Mouse (Mus musculus): ENCODE results near the gene Atp6v1g3. TPM values are rescaled to one million over a fixed set of nuclear protein-coding genes. Genes with fewer than 3 reads are reported as not detected.

Gene Atp6v1g3
- polyA plus RNA-seq, 1 experiment from 2014 or later, result not detected

DNA sequence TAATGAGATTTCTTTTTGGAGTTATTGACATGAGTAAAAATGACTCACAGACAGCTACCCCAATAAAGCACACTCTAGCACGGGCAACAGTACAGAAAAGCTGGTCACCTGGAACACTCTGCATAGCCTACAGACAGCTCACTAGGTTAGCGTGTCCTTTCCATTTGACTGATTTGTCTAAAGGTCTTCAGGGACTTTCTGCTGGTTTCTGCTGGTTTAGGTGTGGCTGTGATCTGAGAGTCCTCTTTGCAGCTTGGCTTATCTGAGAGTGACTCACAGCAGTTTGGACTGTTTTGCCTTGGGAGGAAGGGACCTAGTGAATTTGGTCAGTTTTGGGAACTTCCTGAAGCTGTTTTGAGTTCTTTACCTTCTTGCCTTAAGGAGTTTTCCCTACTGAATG lies 24.8 kb upstream of the Atp6v1g3 start:
- H3K4me1 ChIP-seq (ENCODE audit: control insufficient read depth, insufficient read depth, low read length), result 0 out of 2 replicates have a peak, but pooled peaks cover 3% of the 10 kb centered on the region
- H3K27me3 ChIP-seq (ENCODE audit: control insufficient read depth, insufficient read depth, low read length), result no peaks in the 10 kb centered on the region
- H3K36me3 ChIP-seq (ENCODE audit: control insufficient read depth, insufficient read depth, low read length), result no peaks in the 10 kb centered on the region
- no peak for ATAC-seq (ENCODE audit: insufficient read depth, low FRiP score)
- WGBS, result 90% methylated on average over 2 of the region's 2 CpGs
- no peak overlapping the region for H3K4me3 ChIP-seq (replicated peaks; ENCODE audit: low read length)
- H3K27ac ChIP-seq (ENCODE audit: low read length), result no peak overlapping the region
- H3K4me2 ChIP-seq (ENCODE audit: low read depth, low read length), result no peak overlapping the region
- no peaks in the 10 kb centered on the region for H3K9me3 ChIP-seq (replicated peaks; ENCODE audit: control insufficient read depth, low read length)
- H3K9ac ChIP-seq (ENCODE audit: low read length), result no peak overlapping the region

GRCm38 (mm10) chr1:138250951-138251350 lies 22.6 kb upstream of the Atp6v1g3 start:
- Histone ChIP-seq H3K27ac (ENCODE audit: low read length) (no peak overlapping the region), H3K9me3 (replicated peaks; ENCODE audit: control insufficient read depth, low read length) (no peaks in the 10 kb centered on the region), H3K9ac (ENCODE audit: low read length) (no peak overlapping the region), H3K36me3 (ENCODE audit: control insufficient read depth, insufficient read depth, low read length) (no peaks in the 10 kb centered on the region), H3K4me3 (replicated peaks; ENCODE audit: low read length) (no peak overlapping the region), H3K4me2 (ENCODE audit: low read depth, low read length) (no peak overlapping the region), H3K4me1 (ENCODE audit: control insufficient read depth, insufficient read depth, low read length) (no peaks in the 10 kb centered on the region), H3K27me3 (ENCODE audit: control insufficient read depth, insufficient read depth, low read length) (no peaks in the 10 kb centered on the region)
- no peak for ATAC-seq (ENCODE audit: insufficient read depth, low FRiP score)
- 59% methylated on average over 2 of the region's 2 CpGs for WGBS

DNA sequence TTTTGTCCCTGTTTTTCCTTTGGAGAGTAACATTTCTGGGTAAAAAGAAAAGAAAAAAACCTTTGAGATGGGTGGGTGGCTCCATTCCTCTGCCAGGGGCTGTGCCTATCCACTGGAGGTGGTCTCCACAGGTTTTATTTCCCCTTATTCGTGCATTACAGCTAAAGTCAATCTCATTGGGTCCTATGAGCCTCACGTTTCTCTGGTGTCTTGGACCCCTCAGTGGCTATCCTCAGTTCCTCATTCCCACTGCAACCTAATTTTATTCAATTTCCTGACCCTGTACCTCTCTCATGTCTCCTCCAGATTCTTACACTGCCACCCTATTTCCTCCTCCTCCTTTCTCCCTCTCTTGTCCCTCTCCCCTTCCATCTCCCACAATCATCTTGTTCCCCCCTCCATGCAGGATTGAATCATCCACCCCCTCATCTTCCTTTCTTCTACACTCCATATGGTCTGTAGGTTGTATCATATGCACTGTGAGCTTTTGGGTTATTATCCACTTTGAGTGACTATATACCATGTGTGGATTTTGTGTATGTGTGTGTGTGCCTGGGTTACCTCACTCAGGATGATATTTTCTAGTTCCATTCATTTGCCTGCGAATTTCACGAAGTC lies 17.3 kb upstream of the Atp6v1g3 start:
- Histone ChIP-seq H3K27ac (ENCODE audit: low read length) (no peak overlapping the region), H3K9ac (ENCODE audit: low read length) (no peak overlapping the region), H3K4me3 (replicated peaks; ENCODE audit: low read length) (no peak overlapping the region), H3K4me2 (ENCODE audit: low read depth, low read length) (no peak overlapping the region), H3K4me1 (ENCODE audit: control insufficient read depth, insufficient read depth, low read length) (no peaks in the 10 kb centered on the region), H3K27me3 (ENCODE audit: control insufficient read depth, insufficient read depth, low read length) (no peaks in the 10 kb centered on the region), H3K9me3 (replicated peaks; ENCODE audit: control insufficient read depth, low read length) (no peaks in the 10 kb centered on the region), H3K36me3 (ENCODE audit: control insufficient read depth, insufficient read depth, low read length) (no peaks in the 10 kb centered on the region)
- WGBS, result 80% methylated on average over 4 of the region's 4 CpGs
- ATAC-seq (ENCODE audit: insufficient read depth, low FRiP score), result no peak

DNA sequence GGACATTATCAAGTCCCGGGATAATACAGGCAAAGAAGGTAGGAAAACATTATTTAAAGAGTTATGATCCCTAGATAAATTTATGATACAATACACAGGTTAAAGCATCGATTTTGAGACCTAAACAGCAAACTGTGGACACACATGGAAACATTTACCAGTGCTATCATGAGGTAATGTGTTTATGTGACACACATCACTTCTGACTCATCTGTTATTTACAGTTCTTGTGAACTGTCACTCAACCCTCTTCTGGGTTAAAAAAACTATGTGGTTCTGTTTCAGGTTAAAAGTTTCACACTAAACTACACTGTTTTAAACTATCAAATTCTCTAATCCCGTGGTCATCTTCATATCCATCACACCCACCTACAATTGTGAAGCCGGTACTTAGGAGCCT lies 14.8 kb upstream of the Atp6v1g3 start:
- H3K9me3 ChIP-seq (replicated peaks; ENCODE audit: control insufficient read depth, low read length), result no peaks in the 10 kb centered on the region
- WGBS, result 63% methylated on average over 4 of the region's 4 CpGs
- no peak for ATAC-seq (ENCODE audit: insufficient read depth, low FRiP score)

DNA sequence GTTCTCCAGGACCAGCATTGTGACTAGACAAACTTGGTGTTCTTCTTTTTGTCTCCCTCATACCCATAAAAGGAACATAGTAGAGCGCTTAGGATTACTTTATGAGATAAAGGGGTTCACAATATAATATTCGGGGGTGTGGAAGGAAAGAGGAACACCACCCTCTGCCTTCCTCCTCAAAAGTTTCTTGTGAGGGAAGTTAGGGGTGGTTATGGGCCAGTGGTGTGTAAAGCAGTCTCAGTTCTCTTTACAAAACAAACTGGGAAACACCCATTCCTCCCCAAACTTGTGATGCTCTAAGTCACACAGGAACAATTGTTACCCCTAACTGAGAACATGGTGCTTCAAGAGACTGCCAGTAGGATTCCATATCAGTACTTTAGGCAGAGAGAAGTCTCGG lies 12.0 kb upstream of the Atp6v1g3 start:
- no peak overlapping the region for H3K27ac ChIP-seq (ENCODE audit: low read length)
- no peaks in the 10 kb centered on the region for H3K27me3 ChIP-seq (ENCODE audit: control insufficient read depth, insufficient read depth, low read length)
- H3K9ac ChIP-seq (ENCODE audit: low read length), result no peak overlapping the region
- 88% methylated on average over 3 of the region's 3 CpGs for WGBS
- H3K9me3 ChIP-seq (replicated peaks; ENCODE audit: control insufficient read depth, low read length), result no peaks in the 10 kb centered on the region
- no peak for ATAC-seq (ENCODE audit: insufficient read depth, low FRiP score)
- H3K4me1 ChIP-seq (ENCODE audit: control insufficient read depth, insufficient read depth, low read length), result no peaks in the 10 kb centered on the region
- no peak overlapping the region for H3K4me2 ChIP-seq (ENCODE audit: low read depth, low read length)
- H3K36me3 ChIP-seq (ENCODE audit: control insufficient read depth, insufficient read depth, low read length), result no peaks in the 10 kb centered on the region
- H3K4me3 ChIP-seq (replicated peaks; ENCODE audit: low read length), result no peak overlapping the region

More for the DNA sequence above, 14.8 kb upstream of the Atp6v1g3 start:
- Histone ChIP-seq H3K4me3 (replicated peaks; ENCODE audit: low read length) (no peak overlapping the region), H3K9ac (ENCODE audit: low read length) (no peak overlapping the region), H3K4me2 (ENCODE audit: low read depth, low read length) (no peak overlapping the region), H3K27ac (ENCODE audit: low read length) (no peak overlapping the region), H3K36me3 (ENCODE audit: control insufficient read depth, insufficient read depth, low read length) (no peaks in the 10 kb centered on the region), H3K4me1 (ENCODE audit: control insufficient read depth, insufficient read depth, low read length) (no peaks in the 10 kb centered on the region), H3K27me3 (ENCODE audit: control insufficient read depth, insufficient read depth, low read length) (no peaks in the 10 kb centered on the region)

GRCm38 (mm10) chr1:138262408-138262807 lies 11.1 kb upstream of the Atp6v1g3 start:
- no peak for ATAC-seq (ENCODE audit: insufficient read depth, low FRiP score)
- Histone ChIP-seq H3K27me3 (ENCODE audit: control insufficient read depth, insufficient read depth, low read length) (no peaks in the 10 kb centered on the region), H3K9me3 (replicated peaks; ENCODE audit: control insufficient read depth, low read length) (no peaks in the 10 kb centered on the region), H3K4me2 (ENCODE audit: low read depth, low read length) (no peak overlapping the region), H3K27ac (ENCODE audit: low read length) (no peak overlapping the region), H3K9ac (ENCODE audit: low read length) (no peak overlapping the region), H3K4me1 (ENCODE audit: control insufficient read depth, insufficient read depth, low read length) (no peaks in the 10 kb centered on the region), H3K4me3 (replicated peaks; ENCODE audit: low read length) (no peak overlapping the region), H3K36me3 (ENCODE audit: control insufficient read depth, insufficient read depth, low read length) (no peaks in the 10 kb centered on the region)

GRCm38 (mm10) chr1:138267465-138268055 lies 6.0 kb upstream of the Atp6v1g3 start:
- H3K9me3 ChIP-seq (replicated peaks; ENCODE audit: control insufficient read depth, low read length), result no peaks in the 10 kb centered on the region
- H3K4me2 ChIP-seq (ENCODE audit: low read depth, low read length), result no peak overlapping the region
- H3K27ac ChIP-seq (ENCODE audit: low read length), result no peak overlapping the region
- H3K36me3 ChIP-seq (ENCODE audit: control insufficient read depth, insufficient read depth, low read length), result no peaks in the 10 kb centered on the region
- no peak overlapping the region for H3K9ac ChIP-seq (ENCODE audit: low read length)
- no peak for ATAC-seq (ENCODE audit: insufficient read depth, low FRiP score)
- WGBS, result 85% methylated on average over 5 of the region's 5 CpGs
- H3K27me3 ChIP-seq (ENCODE audit: control insufficient read depth, insufficient read depth, low read length), result no peaks in the 10 kb centered on the region
- no peak overlapping the region for H3K4me3 ChIP-seq (replicated peaks; ENCODE audit: low read length)
- no peaks in the 10 kb centered on the region for H3K4me1 ChIP-seq (ENCODE audit: control insufficient read depth, insufficient read depth, low read length)

GRCm38 (mm10) chr1:138274930-138275329 lies 1.4 kb downstream of the Atp6v1g3 start:
- no peak overlapping the region for H3K27ac ChIP-seq (ENCODE audit: low read length)
- H3K36me3 ChIP-seq (ENCODE audit: control insufficient read depth, insufficient read depth, low read length), result no peaks in the 10 kb centered on the region
- no peak for ATAC-seq (ENCODE audit: insufficient read depth, low FRiP score)
- H3K4me3 ChIP-seq (replicated peaks; ENCODE audit: low read length), result no peak overlapping the region
- H3K9me3 ChIP-seq (replicated peaks; ENCODE audit: control insufficient read depth, low read length), result no peaks in the 10 kb centered on the region
- H3K4me1 ChIP-seq (ENCODE audit: control insufficient read depth, insufficient read depth, low read length), result no peaks in the 10 kb centered on the region
- no peak overlapping the region for H3K9ac ChIP-seq (ENCODE audit: low read length)
- 64% methylated on average over 3 of the region's 3 CpGs for WGBS
- H3K4me2 ChIP-seq (ENCODE audit: low read depth, low read length), result no peak overlapping the region
- H3K27me3 ChIP-seq (ENCODE audit: control insufficient read depth, insufficient read depth, low read length), result no peaks in the 10 kb centered on the region

- Histone ChIP-seq H3K9me3 (replicated peaks; ENCODE audit: control insufficient read depth, low read length) (no peaks in the 10 kb centered on the region), H3K4me1 (ENCODE audit: control insufficient read depth, insufficient read depth, low read length) (no peaks in the 10 kb centered on the region), H3K4me2 (ENCODE audit: low read depth, low read length) (no peak overlapping the region), H3K4me3 (replicated peaks; ENCODE audit: low read length) (no peak overlapping the region), H3K27me3 (ENCODE audit: control insufficient read depth, insufficient read depth, low read length) (no peaks in the 10 kb centered on the region), H3K9ac (ENCODE audit: low read length) (no peak overlapping the region), H3K27ac (ENCODE audit: low read length) (no peak overlapping the region), H3K36me3 (ENCODE audit: control insufficient read depth, insufficient read depth, low read length) (no peaks in the 10 kb centered on the region)
- no peak for ATAC-seq (ENCODE audit: insufficient read depth, low FRiP score)
- 59% methylated on average over 5 of the region's 5 CpGs for WGBS
These were observed 2.3 kb downstream of the Atp6v1g3 start for GRCm38 (mm10) chr1:138275859-138276258.

Data from stomach, embryonic 16.5 days (tissue).